Mouse (Mus musculus) layer of hippocampus, adult 11-12 months (tissue): Measurements from ENCODE around the gene Cox20.
"Not testable (repeated sequence)": the region's sequence is repeated elsewhere in the genome, so short reads cannot be mapped to it uniquely, and the experiment has no call there.

Experiments used
- DNase-seq: peaks from one replicate; pipeline ENCODE4 v3.0.0; 2022; ENCODE audit warnings: low spot score

Cox20 gene

GRCm38 (mm10) chr1:178318389-178319184 is at the start of gene Cox20:
Cox20 (plus strand) TSS chr1:178319130.
- DNase-seq, result peak; percentile 96

DNA sequence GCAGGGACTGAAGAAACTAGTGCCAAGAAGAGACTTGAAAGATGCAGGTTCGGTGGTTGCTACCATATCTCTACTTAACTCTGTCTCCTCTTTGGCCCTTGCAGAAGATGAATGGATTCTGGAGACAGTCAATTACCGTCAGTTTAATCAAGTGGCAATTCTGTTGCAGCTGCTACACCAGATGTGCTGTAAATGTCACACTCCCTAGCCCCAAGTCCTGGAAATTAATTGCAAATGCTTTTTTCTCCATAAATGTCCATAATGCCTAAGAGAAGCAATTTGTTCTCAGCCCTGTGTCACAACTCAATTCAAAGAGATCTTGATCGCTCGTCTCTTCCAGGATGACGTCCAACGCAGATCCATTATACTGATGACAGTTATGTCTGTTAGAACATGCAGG is 48.3 kb upstream of the Cox20 start:
- DNase-seq, result no peak

- no peak for DNase-seq
Measured at GRCm38 (mm10) chr1:178275174-178275730, 43.7 kb upstream of the Cox20 start.

GRCm38 (mm10) chr1:178275738-178276053 is 43.2 kb upstream of the Cox20 start:
- no peak for DNase-seq

DNA sequence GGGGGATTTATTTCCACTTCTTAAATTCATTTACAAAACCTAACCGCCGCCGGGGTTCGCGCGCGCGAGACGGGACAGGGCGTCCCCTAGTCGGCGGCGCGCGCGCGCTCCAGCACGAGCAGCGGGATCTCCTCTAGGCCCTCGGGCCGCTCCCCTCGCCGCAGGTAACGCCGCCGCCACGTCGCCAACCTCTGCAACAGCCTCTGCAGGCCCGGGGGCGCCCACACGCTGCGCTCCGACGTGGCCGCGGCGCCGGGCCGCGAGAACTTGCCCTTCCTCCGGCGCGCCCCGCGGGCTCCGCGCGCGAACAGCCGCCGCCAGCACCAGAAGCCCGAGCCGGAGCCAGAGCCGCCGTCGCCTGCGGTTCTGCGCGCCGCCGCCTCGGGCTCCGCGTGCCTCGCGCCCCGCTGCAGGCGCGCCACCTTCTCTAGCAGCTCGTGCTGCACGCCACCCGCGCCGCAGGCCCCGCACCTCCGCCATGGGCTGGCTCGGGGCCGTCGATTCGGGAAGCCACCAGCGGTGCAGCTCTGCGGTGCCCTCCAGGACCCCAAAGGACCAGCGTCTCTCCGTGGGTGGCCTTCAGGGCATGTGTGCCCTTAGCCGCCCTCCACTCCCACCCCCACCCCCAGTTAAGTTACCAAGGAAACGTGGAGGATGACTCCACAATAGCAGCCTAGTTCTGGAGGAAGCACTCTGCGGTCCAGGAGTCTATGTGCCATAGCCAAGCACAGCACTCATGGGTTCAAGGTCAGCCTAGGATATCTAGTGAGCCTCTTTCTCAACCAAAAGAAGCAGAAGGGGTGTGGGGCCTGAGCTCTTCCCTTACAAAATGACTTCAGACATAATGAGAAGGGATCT is 42.6 kb upstream of the Cox20 start:
- peak; percentile 67 for DNase-seq

DNA sequence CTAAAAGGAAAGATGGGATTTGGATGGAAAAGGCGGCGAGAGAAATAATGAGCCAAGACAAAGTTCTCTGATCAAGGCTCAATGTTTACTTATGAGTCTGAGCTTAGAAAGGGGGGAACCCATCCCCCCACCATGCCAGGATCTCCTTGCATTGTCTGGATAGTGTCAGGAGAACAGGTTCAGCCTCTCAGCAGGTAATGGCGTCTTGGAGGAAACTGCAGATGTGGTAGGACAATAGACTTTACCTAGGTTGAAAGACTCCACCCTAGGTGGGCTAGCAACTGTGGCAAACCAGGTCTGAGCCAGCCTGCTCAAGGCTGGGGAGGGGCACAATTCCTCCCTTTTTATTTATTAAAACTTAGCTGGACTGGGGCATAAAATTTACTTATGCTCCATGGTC is 35.6 kb upstream of the Cox20 start:
- not testable (repeated sequence) for DNase-seq

GRCm38 (mm10) chr1:178283946-178284720 is 34.8 kb upstream of the Cox20 start:
- DNase-seq, result no peak

- DNase-seq, result no peak
Measured at GRCm38 (mm10) chr1:178287601-178288176, 31.2 kb upstream of the Cox20 start.

DNA sequence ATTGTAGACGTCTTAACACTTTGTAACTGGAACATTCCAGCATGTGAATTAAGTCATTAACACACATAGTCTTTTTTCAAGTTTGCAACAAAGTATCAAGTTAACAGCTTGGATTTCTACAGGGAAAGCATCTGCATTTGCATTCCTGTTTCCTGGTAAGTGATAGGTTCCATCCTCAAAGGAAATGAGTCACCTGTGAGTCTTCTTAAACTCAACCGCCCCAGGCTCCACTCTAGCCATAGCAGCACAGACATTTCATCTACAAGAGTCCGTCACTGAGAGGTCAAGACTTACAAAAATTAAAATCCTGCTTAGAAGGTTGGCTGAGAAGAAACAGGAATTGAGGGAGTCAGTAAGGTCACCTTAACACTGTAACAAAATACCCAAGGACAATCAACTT is 27.2 kb upstream of the Cox20 start:
- no peak for DNase-seq

- no peak for DNase-seq
Measured at GRCm38 (mm10) chr1:178294051-178294450, 24.9 kb upstream of the Cox20 start.

DNA sequence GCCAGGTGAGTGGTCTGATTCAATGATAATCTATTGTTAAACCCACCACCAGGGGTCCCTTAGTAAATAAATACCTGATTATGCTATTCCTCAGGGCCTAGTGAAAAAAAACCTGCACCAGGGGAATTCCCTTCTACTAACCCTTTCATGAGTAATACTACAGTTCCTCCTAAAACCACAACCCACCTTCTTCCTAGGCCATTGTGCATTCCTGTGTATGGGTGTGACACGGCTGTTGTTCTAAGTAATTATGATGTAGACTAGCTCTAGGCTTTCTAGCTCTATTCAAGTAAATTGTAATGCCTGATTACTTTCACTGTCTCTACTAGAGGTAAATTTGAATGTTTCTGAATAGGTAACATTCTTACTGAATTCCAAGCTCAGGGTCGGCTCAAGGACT is 17.7 kb upstream of the Cox20 start:
- not testable (repeated sequence) for DNase-seq

GRCm38 (mm10) chr1:178303425-178303824 is 15.5 kb upstream of the Cox20 start:
- peak; percentile 84 for DNase-seq

- no peak for DNase-seq
Measured at GRCm38 (mm10) chr1:178309487-178309886, 9.4 kb upstream of the Cox20 start.

DNA sequence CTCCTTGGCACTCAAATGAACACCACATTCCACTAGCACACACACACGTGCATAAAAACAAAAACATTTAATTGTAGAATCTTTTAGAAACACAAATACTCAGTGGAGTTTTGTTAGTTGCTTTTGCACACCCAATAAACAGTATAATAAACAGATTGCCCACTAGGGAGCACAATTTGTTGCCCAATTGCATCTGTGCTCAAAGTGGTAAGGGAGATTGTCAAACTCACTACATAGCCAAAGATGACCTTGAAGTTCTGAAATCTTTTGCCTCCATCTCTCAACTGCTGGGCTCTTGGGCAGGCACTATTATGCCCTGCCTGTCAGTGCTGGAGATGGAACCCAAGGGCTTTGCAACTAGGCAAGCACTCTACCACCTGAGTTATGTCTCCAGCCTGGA is 8.8 kb upstream of the Cox20 start:
- DNase-seq, result no peak

DNA sequence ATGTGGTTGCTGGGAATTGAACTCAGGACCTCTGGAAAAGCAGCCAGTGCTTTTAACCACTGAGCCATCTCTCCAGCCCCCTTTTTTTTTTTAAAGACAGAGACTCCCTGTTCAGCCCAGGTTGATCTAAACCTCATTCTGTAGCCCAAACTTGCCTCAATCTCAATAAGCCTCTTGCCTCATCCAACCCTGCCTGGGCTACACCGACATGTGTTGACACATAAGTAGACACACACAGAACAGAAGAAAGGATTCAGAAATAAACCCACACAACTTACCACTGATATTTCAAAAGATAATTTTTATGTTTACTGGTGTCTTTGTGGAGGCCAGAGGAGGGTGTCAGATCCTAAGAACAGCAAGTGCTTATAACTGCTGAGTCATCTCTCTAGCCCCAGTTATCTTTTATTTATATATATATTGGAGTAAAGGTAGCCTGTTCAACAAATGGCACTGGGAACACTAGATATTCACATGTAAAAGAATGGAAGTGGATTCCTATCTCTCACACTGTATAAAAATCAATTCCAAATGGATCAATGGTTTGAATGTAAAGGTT is 5.8 kb upstream of the Cox20 start:
- DNase-seq, result no peak

- no peak for DNase-seq
Measured at GRCm38 (mm10) chr1:178314236-178314635, 4.7 kb upstream of the Cox20 start.

DNA sequence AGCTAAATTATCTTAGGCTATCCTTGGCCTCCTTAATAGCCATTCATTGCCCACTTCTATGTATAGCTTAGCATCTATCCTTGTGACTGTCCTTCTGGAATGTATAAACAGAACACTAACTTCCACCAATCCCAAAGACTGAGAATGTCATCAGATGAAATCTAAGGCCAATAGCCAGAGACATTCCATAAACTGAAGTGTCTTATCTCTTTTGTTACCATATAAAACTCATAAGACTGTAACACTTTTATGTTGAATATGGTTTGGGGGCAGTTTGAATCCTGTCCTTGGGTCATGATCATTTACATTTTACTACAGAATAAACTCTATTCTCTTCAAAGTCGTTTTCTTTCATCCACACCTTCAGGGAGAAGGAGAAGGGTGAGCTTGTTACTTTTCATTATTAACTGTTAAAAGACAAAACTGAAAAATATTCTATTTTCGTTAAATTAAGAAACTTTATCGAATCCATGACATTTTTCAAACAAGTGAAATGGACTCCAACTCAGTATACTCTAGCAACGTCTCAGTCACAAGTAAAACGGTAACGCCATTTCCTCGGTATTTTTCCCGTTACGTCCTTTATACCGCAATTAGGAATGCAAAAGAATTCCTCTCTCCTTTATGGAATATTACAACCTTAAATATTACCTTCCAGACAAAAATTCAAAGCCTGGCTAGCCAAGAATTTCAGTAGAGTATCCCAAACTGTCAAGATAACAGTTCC is 1.5 kb upstream of the Cox20 start:
- no peak for DNase-seq

DNA sequence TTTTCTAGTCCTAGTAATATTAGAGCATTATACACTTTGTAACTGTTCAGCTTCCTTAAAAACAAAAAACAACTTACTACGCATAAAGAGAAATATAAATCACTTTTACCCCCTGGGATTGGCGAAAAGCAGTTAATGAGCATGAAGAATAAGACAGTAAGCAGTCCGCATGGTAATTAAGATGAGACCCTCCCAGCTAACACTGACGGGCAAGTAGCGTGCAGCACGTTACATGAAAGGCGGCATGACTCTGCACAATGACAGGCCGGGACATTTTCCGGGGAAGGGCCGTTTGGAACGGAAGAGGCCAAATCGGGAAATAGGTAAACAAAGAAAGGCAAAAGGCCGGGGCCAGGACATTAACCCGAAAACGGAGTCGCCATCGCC is 935 bp upstream of the Cox20 start:
- DNase-seq, result peak; percentile 91

- DNase-seq, result peak; percentile 52
Measured at GRCm38 (mm10) chr1:178319295-178320037, 536 bp downstream of the Cox20 start.

- no peak for DNase-seq
Measured at GRCm38 (mm10) chr1:178320038-178320722, 1.2 kb downstream of the Cox20 start.
